Mouse (Mus musculus): Measurements from ENCODE around the gene Ttll1. TPM values are rescaled to one million over a fixed set of nuclear protein-coding genes. Genes with fewer than 3 reads are reported as not detected.
A peak's percentile ranks its signal among the peaks of the same experiment; 100 is the strongest.

Ttll1 gene
- polyA plus RNA-seq, 1 experiment from 2014 or later: 10.0 TPM

GRCm38 (mm10) chr15:83476593-83477273 lies 34.0 kb downstream of the Ttll1 start:
- no peak overlapping the region for H3K27ac ChIP-seq
- no peak overlapping the region for H3K4me2 ChIP-seq
- no peaks in the 10 kb centered on the region for H3K9me3 ChIP-seq (replicated peaks)
- no peak overlapping the region for H3K4me3 ChIP-seq
- H3K36me3 ChIP-seq: no peaks in the 10 kb centered on the region
- 58% methylated on average over 12 of the region's 12 CpGs for WGBS (ENCODE audit: insufficient replicate concordance)
- H3K4me1 ChIP-seq: peaks cover 33% of the 10 kb centered on the region
- 0 out of 2 replicates have a peak, but pooled peaks cover 14% of the 10 kb centered on the region for H3K27me3 ChIP-seq (replicated peaks)
- H3K9ac ChIP-seq: no peak overlapping the region
- no peak for ATAC-seq

DNA sequence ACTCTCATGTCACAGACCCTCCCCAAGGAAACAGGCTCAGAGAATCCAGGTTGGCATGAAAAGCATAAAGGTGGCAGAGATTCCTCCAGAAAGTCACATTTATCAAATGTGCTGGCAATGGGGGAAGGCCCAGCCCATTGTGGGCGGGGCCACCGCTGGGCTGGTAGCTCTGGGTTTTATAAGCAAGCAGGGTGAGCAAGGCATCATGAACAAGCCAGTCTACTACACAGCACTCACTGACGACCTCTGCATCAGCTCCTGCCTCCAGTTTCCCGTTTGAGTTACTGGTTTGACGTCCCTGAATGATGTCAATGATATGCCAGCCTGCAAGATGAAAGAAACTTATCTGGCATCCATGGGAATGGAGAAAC lies 36.2 kb downstream of the Ttll1 start:
- H3K4me2 ChIP-seq: peak overlapping the region; percentile 67
- no peaks in the 10 kb centered on the region for H3K36me3 ChIP-seq
- peak overlapping the region; percentile 69 for H3K27ac ChIP-seq
- peak overlapping the region; percentile 47 for H3K9ac ChIP-seq
- WGBS (ENCODE audit: insufficient replicate concordance): 12% methylated on average over 5 of the region's 5 CpGs
- ATAC-seq: peak; percentile 84
- peaks cover 28% of the 10 kb centered on the region for H3K4me1 ChIP-seq
- peak overlapping the region; percentile 32 for H3K4me3 ChIP-seq
- H3K9me3 ChIP-seq (replicated peaks): no peaks in the 10 kb centered on the region
- peaks cover 14% of the 10 kb centered on the region; the same call in 1 of the 2 replicates for H3K27me3 ChIP-seq (replicated peaks)

DNA sequence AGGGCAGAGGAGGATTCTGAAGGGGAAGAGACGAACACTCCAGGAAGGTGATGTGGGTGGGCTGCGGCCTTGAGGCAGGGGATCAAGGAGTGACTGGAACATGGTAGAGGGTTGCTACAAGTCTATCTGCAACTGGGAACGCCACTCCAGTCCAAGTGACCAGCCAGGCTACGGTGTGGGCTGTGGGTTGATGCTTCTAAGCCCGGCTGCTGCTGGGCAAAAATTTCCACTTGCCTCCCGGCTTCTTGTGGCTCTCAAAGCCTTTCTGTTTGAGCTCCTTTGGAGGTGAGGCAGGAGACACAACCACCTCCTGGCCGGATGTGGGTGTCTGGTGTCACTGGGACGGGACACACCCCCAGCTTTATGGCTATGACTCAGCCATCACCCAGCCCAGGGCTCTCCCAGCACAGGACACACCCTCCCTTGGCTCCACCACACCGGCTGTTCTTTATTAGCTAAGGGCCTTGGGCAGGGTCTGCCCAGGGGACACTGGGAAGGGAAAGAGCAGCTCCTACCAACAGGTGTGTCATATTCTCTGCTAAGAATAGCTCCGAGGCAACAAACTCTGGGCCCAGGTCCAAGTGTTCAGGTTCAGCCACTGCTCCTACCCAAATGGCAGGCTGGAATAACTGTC lies 36.7 kb downstream of the Ttll1 start:
- Histone ChIP-seq H3K4me2 (peak overlapping the region; percentile 67), H3K9ac (peak overlapping the region; percentile 47), H3K4me3 (peak overlapping the region; percentile 32), H3K36me3 (no peaks in the 10 kb centered on the region), H3K9me3 (replicated peaks) (no peaks in the 10 kb centered on the region), H3K4me1 (peaks cover 28% of the 10 kb centered on the region), H3K27me3 (replicated peaks) (peaks cover 10% of the 10 kb centered on the region; the same call in 1 of the 2 replicates), H3K27ac (peak overlapping the region; percentile 69)
- peak; percentile 98 for ATAC-seq
- 42% methylated on average over 10 of the region's 10 CpGs for WGBS (ENCODE audit: insufficient replicate concordance)

- no peak overlapping the region for H3K4me2 ChIP-seq
- H3K27me3 ChIP-seq (replicated peaks): peaks cover 6% of the 10 kb centered on the region; the same call in 1 of the 2 replicates
- H3K4me1 ChIP-seq: peaks cover 28% of the 10 kb centered on the region
- WGBS (ENCODE audit: insufficient replicate concordance): 65% methylated on average over 1 of the region's 1 CpGs
- peak overlapping the region; percentile 69 for H3K27ac ChIP-seq
- H3K4me3 ChIP-seq: no peak overlapping the region
- no peaks in the 10 kb centered on the region for H3K9me3 ChIP-seq (replicated peaks)
- 0 out of 2 replicates have a peak overlapping the region, but pooled peaks have one; percentile 47 for H3K9ac ChIP-seq
- H3K36me3 ChIP-seq: no peaks in the 10 kb centered on the region
- ATAC-seq: no peak
Measured at GRCm38 (mm10) chr15:83473251-83473650, 37.4 kb downstream of the Ttll1 start.

DNA sequence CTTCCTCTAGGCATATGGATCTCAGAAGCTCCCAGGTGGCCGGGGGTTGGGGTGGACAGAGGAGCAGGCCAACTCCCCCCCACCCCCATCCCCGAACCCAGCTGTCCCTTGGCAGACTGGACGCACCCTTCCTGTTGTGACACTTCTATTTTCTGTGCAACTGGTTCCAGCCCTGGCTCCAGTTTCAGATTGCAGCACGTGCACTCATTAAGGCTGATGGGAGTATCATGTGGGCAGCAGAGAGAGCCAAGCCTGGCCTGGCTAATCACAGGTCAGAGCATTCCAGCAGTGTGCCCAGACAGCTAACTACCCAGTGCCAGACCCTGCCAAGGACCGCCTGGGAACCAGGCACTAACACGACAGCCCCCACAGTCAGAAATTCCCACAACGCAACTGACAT lies 39.2 kb downstream of the Ttll1 start:
- Histone ChIP-seq H3K4me1 (peaks cover 27% of the 10 kb centered on the region), H3K9me3 (replicated peaks) (no peaks in the 10 kb centered on the region), H3K27ac (no peak overlapping the region), H3K4me3 (no peak overlapping the region), H3K9ac (no peak overlapping the region), H3K36me3 (no peaks in the 10 kb centered on the region), H3K27me3 (replicated peaks) (no peaks in the 10 kb centered on the region; the same call in 1 of the 2 replicates), H3K4me2 (no peak overlapping the region)
- no peak for ATAC-seq
- WGBS (ENCODE audit: insufficient replicate concordance): 60% methylated on average over 7 of the region's 7 CpGs

DNA sequence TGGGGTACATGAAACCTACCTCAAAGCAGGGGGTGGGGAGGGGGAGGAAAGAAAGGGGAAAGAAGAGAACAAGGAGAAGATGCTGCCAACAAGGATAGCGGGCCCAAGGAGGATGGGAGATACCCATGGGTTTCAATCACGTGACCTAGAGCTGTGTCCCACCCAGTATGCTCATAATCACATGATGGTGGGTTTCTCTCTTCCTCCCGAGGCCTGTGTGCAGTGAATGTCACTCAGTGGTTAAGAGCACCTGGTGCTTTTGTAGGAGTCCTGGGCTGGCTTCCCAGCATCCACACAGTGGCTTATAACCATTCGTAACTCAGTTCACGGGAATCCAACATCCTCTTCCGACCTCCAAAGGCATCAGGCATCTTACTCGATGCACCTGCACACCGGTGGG lies 40.2 kb downstream of the Ttll1 start:
- no peak overlapping the region for H3K4me2 ChIP-seq
- no peaks in the 10 kb centered on the region for H3K36me3 ChIP-seq
- no peak overlapping the region for H3K27ac ChIP-seq
- H3K27me3 ChIP-seq (replicated peaks): no peaks in the 10 kb centered on the region; the same call in 1 of the 2 replicates
- no peak overlapping the region for H3K4me3 ChIP-seq
- no peak overlapping the region for H3K9ac ChIP-seq
- ATAC-seq: no peak
- H3K9me3 ChIP-seq (replicated peaks): no peaks in the 10 kb centered on the region
- peaks cover 33% of the 10 kb centered on the region for H3K4me1 ChIP-seq
- WGBS (ENCODE audit: insufficient replicate concordance): 65% methylated on average over 8 of the region's 8 CpGs

DNA sequence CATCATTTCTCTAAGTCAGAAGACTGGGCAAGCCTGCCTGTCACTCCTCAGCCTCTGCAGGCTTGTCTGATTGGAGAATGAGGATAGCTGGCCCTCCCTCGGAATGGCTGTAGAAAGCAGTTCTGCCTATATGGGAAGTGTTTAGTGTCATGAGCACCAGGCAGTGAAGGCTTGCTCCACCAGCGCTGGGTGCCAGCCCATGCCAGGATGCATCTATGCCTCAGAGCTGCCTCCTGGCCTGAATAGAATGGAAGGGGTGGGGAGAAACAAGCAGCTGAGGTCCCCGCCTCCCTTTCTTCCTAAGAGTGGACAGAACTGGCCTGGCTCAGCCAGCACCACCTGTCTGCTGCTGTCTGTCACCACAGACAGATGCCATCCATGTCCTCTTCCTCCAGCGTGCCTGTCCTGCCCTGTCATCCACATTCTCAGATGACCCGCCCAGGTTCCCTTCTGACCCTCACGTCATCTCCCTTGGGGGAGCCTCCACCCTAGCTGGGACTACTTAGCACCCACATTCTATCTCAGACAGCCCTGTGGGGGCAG lies 41.3 kb downstream of the Ttll1 start:
- no peaks in the 10 kb centered on the region; the same call in 1 of the 2 replicates for H3K27me3 ChIP-seq (replicated peaks)
- no peak overlapping the region for H3K4me3 ChIP-seq
- no peak overlapping the region for H3K9ac ChIP-seq
- peaks cover 30% of the 10 kb centered on the region for H3K4me1 ChIP-seq
- no peak for ATAC-seq
- no peak overlapping the region for H3K4me2 ChIP-seq
- H3K36me3 ChIP-seq: no peaks in the 10 kb centered on the region
- H3K9me3 ChIP-seq (replicated peaks): no peaks in the 10 kb centered on the region
- no peak overlapping the region for H3K27ac ChIP-seq
- 60% methylated on average over 6 of the region's 6 CpGs for WGBS (ENCODE audit: insufficient replicate concordance)

DNA sequence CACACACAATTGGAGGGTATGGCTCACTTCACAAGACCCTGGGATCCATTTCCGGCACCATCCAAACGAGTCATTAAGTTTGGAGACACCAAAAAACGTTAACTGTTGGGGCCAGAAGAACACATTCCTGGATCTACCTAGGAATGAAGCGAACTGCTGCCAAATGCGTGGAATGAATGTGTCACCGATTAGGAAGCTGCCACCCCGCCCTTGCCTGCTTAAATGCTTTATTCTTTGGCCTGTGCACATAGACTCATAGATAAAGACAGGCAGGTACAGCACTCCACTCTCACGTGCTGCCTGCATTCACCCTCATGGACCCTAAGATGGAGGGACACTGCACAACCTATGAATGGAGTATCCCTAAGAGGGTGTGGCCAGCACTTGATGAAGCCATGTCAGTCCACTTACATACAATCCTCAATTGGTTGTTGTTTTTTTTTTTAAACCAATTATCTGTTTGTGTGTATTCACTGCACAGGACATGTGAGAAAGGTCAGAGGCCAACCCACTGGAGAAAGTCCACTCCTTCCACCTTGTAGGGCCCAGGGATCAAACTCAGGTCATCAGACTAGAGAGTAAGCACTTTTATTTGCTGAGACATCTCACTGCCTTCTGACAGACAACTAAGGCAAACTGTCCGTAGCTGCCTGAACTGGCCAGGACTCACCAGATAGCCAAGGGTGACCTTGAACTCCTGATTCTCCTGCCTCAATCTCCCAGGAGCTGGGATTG lies 43.3 kb downstream of the Ttll1 start:
- no peak overlapping the region for H3K9ac ChIP-seq
- no peak for ATAC-seq
- H3K27me3 ChIP-seq (replicated peaks): no peaks in the 10 kb centered on the region; the same call in 1 of the 2 replicates
- no peak overlapping the region for H3K27ac ChIP-seq
- no peaks in the 10 kb centered on the region for H3K9me3 ChIP-seq (replicated peaks)
- no peak overlapping the region for H3K4me3 ChIP-seq
- no peaks in the 10 kb centered on the region for H3K36me3 ChIP-seq
- no peak overlapping the region for H3K4me2 ChIP-seq
- WGBS (ENCODE audit: insufficient replicate concordance): 74% methylated on average over 9 of the region's 9 CpGs
- peaks cover 33% of the 10 kb centered on the region for H3K4me1 ChIP-seq

DNA sequence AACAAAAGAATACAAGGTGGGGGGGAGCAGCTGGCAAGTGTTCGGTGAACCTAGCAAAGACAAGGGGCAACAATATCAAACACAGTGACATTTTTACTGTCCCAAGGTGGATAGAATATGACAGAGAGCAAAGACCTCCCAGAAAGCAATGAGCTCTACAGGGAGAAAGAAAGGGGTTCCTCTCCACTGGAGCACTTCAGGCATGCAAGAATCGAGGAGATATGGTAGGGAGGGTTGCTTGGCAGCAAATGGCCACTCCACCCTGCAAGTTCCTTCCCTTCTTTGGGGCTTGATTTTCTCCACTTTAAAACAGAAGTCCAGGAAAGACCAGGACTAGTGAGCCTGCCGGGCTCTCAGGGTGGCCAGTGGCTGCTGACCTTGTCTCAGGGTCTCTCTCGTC lies 44.4 kb downstream of the Ttll1 start:
- Histone ChIP-seq H3K36me3 (peaks cover 2% of the 10 kb centered on the region; the same call in 1 of the 2 replicates), H3K27ac (no peak overlapping the region), H3K4me1 (peaks cover 36% of the 10 kb centered on the region), H3K9me3 (replicated peaks) (no peaks in the 10 kb centered on the region), H3K4me2 (no peak overlapping the region), H3K4me3 (no peak overlapping the region), H3K9ac (no peak overlapping the region), H3K27me3 (replicated peaks) (no peaks in the 10 kb centered on the region; the same call in 1 of the 2 replicates)
- ATAC-seq: no peak
- WGBS (ENCODE audit: insufficient replicate concordance): 65% methylated on average over 4 of the region's 4 CpGs

- peaks cover 49% of the 10 kb centered on the region for H3K4me1 ChIP-seq
- 0 out of 2 replicates have a peak overlapping the region, but pooled peaks have one; percentile 17 for H3K9ac ChIP-seq
- peaks cover 13% of the 10 kb centered on the region for H3K36me3 ChIP-seq
- H3K4me3 ChIP-seq: peak overlapping the region; percentile 85
- no peaks in the 10 kb centered on the region; the same call in 1 of the 2 replicates for H3K27me3 ChIP-seq (replicated peaks)
- ATAC-seq: peak; percentile 17
- no peaks in the 10 kb centered on the region for H3K9me3 ChIP-seq (replicated peaks)
- peak overlapping the region; percentile 93 for H3K4me2 ChIP-seq
- WGBS (ENCODE audit: insufficient replicate concordance): 58% methylated on average over 19 of the region's 19 CpGs
- H3K27ac ChIP-seq: peak overlapping the region; percentile 73
Measured at GRCm38 (mm10) chr15:83464905-83465650, 45.6 kb downstream of the Ttll1 start.
